Mouse (Mus musculus): ENCODE data around the gene Ddx49. TPM values are rescaled to one million over a fixed set of nuclear protein-coding genes. Genes with fewer than 3 reads are reported as not detected.

The Ddx49 gene
- 40.5 and 47.5 TPM in 2 replicates for polyA plus RNA-seq (2016; fragmentation: Nextera tagmentation; extraction: Ambion mirVana)

GRCm38 (mm10) chr8:70302358-70302890 is at the start of gene Ddx49, which contains the start of gene Cope:
TSS of gene Ddx49 (minus strand) at chr8:70302489.
TSS of gene Cope (plus strand) at chr8:70302518.
- no peaks in the 10 kb centered on the region for H3K9me3 ChIP-seq
- peak within 1 kb of the TSS; percentile 89 for H3K4me3 ChIP-seq
- peak; percentile 96 for DNase-seq (ENCODE audit: low spot score)
- no peaks in the 10 kb centered on the region for H3K27me3 ChIP-seq (ENCODE audit: insufficient read depth, poor library complexity, severe bottlenecking)
- H3K4me1 ChIP-seq: peaks cover 25% of the 10 kb centered on the region
- H3K36me3 ChIP-seq: peaks cover 59% of the 10 kb centered on the region
- H3K27ac ChIP-seq: peak within 1 kb of the TSS; percentile 93
- under 1% methylated on average over 40 of the region's 40 CpGs for WGBS

- Histone ChIP-seq H3K27ac (peak overlapping the region; percentile 97), H3K4me1 (peaks cover 60% of the 10 kb centered on the region)
- 29% methylated on average over 3 of the region's 3 CpGs for WGBS
Observed at GRCm38 (mm10) chr8:70352000-70352384, 49.7 kb upstream of the Ddx49 start.

GRCm38 (mm10) chr8:70351035-70351999 is 49.0 kb upstream of the Ddx49 start:
- 60% methylated on average over 15 of the region's 15 CpGs for WGBS
- peaks cover 34% of the 10 kb centered on the region for H3K36me3 ChIP-seq

More at GRCm38 (mm10) chr8:70352000-70352384, 49.7 kb upstream of the Ddx49 start:
- Histone ChIP-seq H3K36me3 (peaks cover 29% of the 10 kb centered on the region), H3K9me3 (no peaks in the 10 kb centered on the region), H3K4me3 (peak overlapping the region; percentile 98), H3K27me3 (ENCODE audit: insufficient read depth, poor library complexity, severe bottlenecking) (no peaks in the 10 kb centered on the region)
- DNase-seq (ENCODE audit: low spot score): no peak

GRCm38 (mm10) chr8:70347860-70348420 is 45.7 kb upstream of the Ddx49 start:
- WGBS: 77% methylated on average over 1 of the region's 1 CpGs
- Histone ChIP-seq H3K9me3 (no peaks in the 10 kb centered on the region), H3K4me3 (0 out of 2 replicates have a peak overlapping the region, but pooled peaks have one; percentile 2), H3K4me1 (peaks cover 62% of the 10 kb centered on the region), H3K27me3 (ENCODE audit: insufficient read depth, poor library complexity, severe bottlenecking) (no peaks in the 10 kb centered on the region), H3K27ac (no peak overlapping the region), H3K36me3 (peaks cover 54% of the 10 kb centered on the region)
- no peak for DNase-seq (ENCODE audit: low spot score)

More at GRCm38 (mm10) chr8:70351035-70351999, 49.0 kb upstream of the Ddx49 start:
- peak overlapping the region; percentile 98 for H3K4me3 ChIP-seq
- H3K4me1 ChIP-seq: peaks cover 63% of the 10 kb centered on the region
- H3K27me3 ChIP-seq (ENCODE audit: insufficient read depth, poor library complexity, severe bottlenecking): no peaks in the 10 kb centered on the region
- H3K27ac ChIP-seq: peak overlapping the region; percentile 97; the same call in 1 of the 2 replicates
- H3K9me3 ChIP-seq: no peaks in the 10 kb centered on the region
- DNase-seq (ENCODE audit: low spot score): no peak

- WGBS: 86% methylated on average over 4 of the region's 4 CpGs
- Histone ChIP-seq H3K27me3 (ENCODE audit: insufficient read depth, poor library complexity, severe bottlenecking) (no peaks in the 10 kb centered on the region), H3K9me3 (no peaks in the 10 kb centered on the region), H3K27ac (no peak overlapping the region), H3K36me3 (peaks cover 58% of the 10 kb centered on the region), H3K4me1 (peaks cover 59% of the 10 kb centered on the region), H3K4me3 (no peak overlapping the region)
- no peak for DNase-seq (ENCODE audit: low spot score)
Observed at GRCm38 (mm10) chr8:70347443-70347842, 45.2 kb upstream of the Ddx49 start.

GRCm38 (mm10) chr8:70344279-70344678 is 42.0 kb upstream of the Ddx49 start:
- H3K36me3 ChIP-seq: peaks cover 73% of the 10 kb centered on the region
- H3K4me3 ChIP-seq: no peak overlapping the region
- no peak overlapping the region for H3K27ac ChIP-seq
- peaks cover 34% of the 10 kb centered on the region for H3K4me1 ChIP-seq
- WGBS: 87% methylated on average over 2 of the region's 2 CpGs
- H3K27me3 ChIP-seq (ENCODE audit: insufficient read depth, poor library complexity, severe bottlenecking): no peaks in the 10 kb centered on the region
- no peaks in the 10 kb centered on the region for H3K9me3 ChIP-seq
- DNase-seq (ENCODE audit: low spot score): no peak

GRCm38 (mm10) chr8:70343696-70344095 is 41.4 kb upstream of the Ddx49 start:
- peaks cover 73% of the 10 kb centered on the region for H3K36me3 ChIP-seq
- no peak for DNase-seq (ENCODE audit: low spot score)
- peaks cover 28% of the 10 kb centered on the region for H3K4me1 ChIP-seq
- 61% methylated on average over 6 of the region's 6 CpGs for WGBS
- no peaks in the 10 kb centered on the region for H3K9me3 ChIP-seq
- no peak overlapping the region for H3K4me3 ChIP-seq
- H3K27ac ChIP-seq: no peak overlapping the region
- H3K27me3 ChIP-seq (ENCODE audit: insufficient read depth, poor library complexity, severe bottlenecking): no peaks in the 10 kb centered on the region

GRCm38 (mm10) chr8:70343076-70343475 is 40.8 kb upstream of the Ddx49 start:
- 93% methylated on average over 7 of the region's 7 CpGs for WGBS
- Histone ChIP-seq H3K27ac (no peak overlapping the region), H3K36me3 (peaks cover 73% of the 10 kb centered on the region), H3K4me1 (peaks cover 22% of the 10 kb centered on the region), H3K27me3 (ENCODE audit: insufficient read depth, poor library complexity, severe bottlenecking) (no peaks in the 10 kb centered on the region), H3K9me3 (no peaks in the 10 kb centered on the region), H3K4me3 (no peak overlapping the region)
- DNase-seq (ENCODE audit: low spot score): no peak

GRCm38 (mm10) chr8:70342007-70342406 is 39.7 kb upstream of the Ddx49 start:
- Histone ChIP-seq H3K4me3 (no peak overlapping the region), H3K27ac (no peak overlapping the region), H3K4me1 (peaks cover 19% of the 10 kb centered on the region), H3K27me3 (ENCODE audit: insufficient read depth, poor library complexity, severe bottlenecking) (no peaks in the 10 kb centered on the region), H3K36me3 (peaks cover 83% of the 10 kb centered on the region), H3K9me3 (no peaks in the 10 kb centered on the region)
- no peak for DNase-seq (ENCODE audit: low spot score)
- WGBS: 90% methylated on average over 14 of the region's 14 CpGs

- no peak for DNase-seq (ENCODE audit: low spot score)
- H3K36me3 ChIP-seq: peaks cover 85% of the 10 kb centered on the region
- no peaks in the 10 kb centered on the region for H3K27me3 ChIP-seq (ENCODE audit: insufficient read depth, poor library complexity, severe bottlenecking)
- H3K27ac ChIP-seq: no peak overlapping the region
- H3K9me3 ChIP-seq: no peaks in the 10 kb centered on the region
- WGBS: 88% methylated on average over 7 of the region's 7 CpGs
- H3K4me1 ChIP-seq: peaks cover 16% of the 10 kb centered on the region
- no peak overlapping the region for H3K4me3 ChIP-seq
Observed at GRCm38 (mm10) chr8:70340659-70341058, 38.4 kb upstream of the Ddx49 start.

- Histone ChIP-seq H3K27ac (no peak overlapping the region), H3K27me3 (ENCODE audit: insufficient read depth, poor library complexity, severe bottlenecking) (no peaks in the 10 kb centered on the region), H3K4me1 (peaks cover 8% of the 10 kb centered on the region), H3K4me3 (no peak overlapping the region), H3K36me3 (peaks cover 99% of the 10 kb centered on the region), H3K9me3 (no peaks in the 10 kb centered on the region)
- 92% methylated on average over 7 of the region's 7 CpGs for WGBS
- DNase-seq (ENCODE audit: low spot score): no peak
Observed at GRCm38 (mm10) chr8:70338931-70339330, 36.6 kb upstream of the Ddx49 start.

- Histone ChIP-seq H3K4me3 (no peak overlapping the region), H3K27ac (no peak overlapping the region), H3K36me3 (peaks cover 72% of the 10 kb centered on the region), H3K27me3 (ENCODE audit: insufficient read depth, poor library complexity, severe bottlenecking) (peaks cover 26% of the 10 kb centered on the region; the same call in 1 of the 2 replicates), H3K4me1 (peaks cover 32% of the 10 kb centered on the region), H3K9me3 (no peaks in the 10 kb centered on the region)
- no peak for DNase-seq (ENCODE audit: low spot score)
- 91% methylated on average over 6 of the region's 6 CpGs for WGBS
Observed at GRCm38 (mm10) chr8:70332878-70333202, 30.6 kb upstream of the Ddx49 start.
